Mouse (Mus musculus) spleen, postnatal 10 days (tissue): Measurements from ENCODE around the gene Krtap5-4.
A peak's percentile ranks its signal among the peaks of the same experiment; 100 is the strongest.
"Not testable (repeated sequence)": the region's sequence is repeated elsewhere in the genome, so short reads cannot be mapped to it uniquely, and the experiment has no call there.

Experiments
- DNase-seq, 2 experiments: peaks; one replicate each; pipeline ENCODE4 v3.0.0; 2021 to 2022; ENCODE audit warnings: low spot score in 2 of 2

The Krtap5-4 gene

GRCm38 (mm10) chr7:142303249-142303648 lies at the start of gene Krtap5-4:
TSS of gene Krtap5-4 (plus strand) at chr7:142303549.
- DNase-seq = no peak

- DNase-seq = peak in 1 of 2 experiments; percentile 42
Observed at GRCm38 (mm10) chr7:142255517-142255916, 47.8 kb upstream of the Krtap5-4 start.

- not testable (repeated sequence) for DNase-seq
Observed at GRCm38 (mm10) chr7:142258254-142258653, 45.1 kb upstream of the Krtap5-4 start, which contains the start of gene Gm2431. TSS of gene Gm2431 (minus strand) at chr7:142258354.

DNA sequence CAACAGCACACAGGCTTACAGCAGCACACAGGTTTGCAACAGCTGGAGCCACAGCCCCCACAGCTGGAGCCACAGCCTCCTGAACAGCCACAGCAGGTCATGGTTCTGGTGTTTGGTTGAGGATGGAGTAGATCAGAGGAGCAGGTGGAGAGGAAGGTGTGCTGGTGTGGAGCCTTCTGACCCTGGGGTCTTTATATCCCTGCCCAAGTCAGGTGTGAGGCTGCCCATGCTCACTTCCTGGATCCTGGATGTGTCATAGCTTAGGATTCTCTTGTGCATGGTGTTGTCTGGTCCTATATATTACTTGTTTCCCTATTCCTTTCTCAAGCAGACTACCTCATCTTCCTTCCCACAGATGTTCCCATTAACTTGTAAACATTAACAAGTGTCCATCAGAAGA lies 29.1 kb upstream of the Krtap5-4 start, which contains the start of gene Gm4559:
Gm4559 (minus strand) TSS at position 101 of the 400 bp plus-strand sequence.
- DNase-seq = not testable (repeated sequence)

DNA sequence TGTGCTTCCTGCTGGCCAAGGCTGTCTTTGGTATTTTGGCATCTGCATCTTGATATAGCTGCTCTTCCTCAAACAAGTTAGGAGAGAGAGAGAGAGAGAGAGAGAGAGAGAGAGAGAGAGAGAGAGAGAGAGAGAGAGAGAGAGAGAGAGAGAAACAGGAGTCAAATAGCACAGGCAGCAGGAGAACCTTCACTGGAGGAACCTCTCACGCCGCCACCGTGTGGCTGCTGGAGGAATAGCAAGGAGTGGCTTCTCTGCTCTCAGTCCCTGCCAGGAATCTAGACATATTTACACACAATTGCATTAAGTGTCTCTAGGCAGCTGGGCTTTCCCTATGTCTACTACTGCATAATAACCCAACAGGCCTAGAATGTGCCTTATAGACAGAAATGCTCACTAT lies 25.2 kb upstream of the Krtap5-4 start:
- peak; percentile 23 to 78 for DNase-seq

GRCm38 (mm10) chr7:142279291-142279690 lies 24.1 kb upstream of the Krtap5-4 start:
- DNase-seq = not testable (repeated sequence)

DNA sequence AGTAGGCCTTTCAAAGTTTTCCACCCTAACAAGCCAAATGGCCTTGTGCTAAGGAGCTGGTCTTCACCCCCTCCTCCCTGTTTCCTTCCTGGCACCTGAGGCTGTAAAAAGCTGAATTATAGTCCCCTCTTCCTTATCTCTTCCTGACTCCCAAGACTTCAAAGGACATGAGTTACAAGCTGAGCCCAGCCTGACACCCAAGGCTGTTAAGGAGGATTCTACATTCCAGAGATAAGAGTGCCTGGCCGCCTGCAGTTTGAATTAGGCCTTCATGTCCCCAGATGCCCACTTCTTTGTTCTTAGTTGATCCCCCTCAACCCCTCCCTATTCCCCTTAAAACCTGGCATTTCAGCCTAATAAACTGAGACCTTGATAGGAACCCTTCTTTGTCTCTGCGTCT lies 20.5 kb upstream of the Krtap5-4 start:
- DNase-seq = not testable (repeated sequence)

- peak; percentile 29 to 67 for DNase-seq
Observed at GRCm38 (mm10) chr7:142284023-142284591, 19.2 kb upstream of the Krtap5-4 start.

DNA sequence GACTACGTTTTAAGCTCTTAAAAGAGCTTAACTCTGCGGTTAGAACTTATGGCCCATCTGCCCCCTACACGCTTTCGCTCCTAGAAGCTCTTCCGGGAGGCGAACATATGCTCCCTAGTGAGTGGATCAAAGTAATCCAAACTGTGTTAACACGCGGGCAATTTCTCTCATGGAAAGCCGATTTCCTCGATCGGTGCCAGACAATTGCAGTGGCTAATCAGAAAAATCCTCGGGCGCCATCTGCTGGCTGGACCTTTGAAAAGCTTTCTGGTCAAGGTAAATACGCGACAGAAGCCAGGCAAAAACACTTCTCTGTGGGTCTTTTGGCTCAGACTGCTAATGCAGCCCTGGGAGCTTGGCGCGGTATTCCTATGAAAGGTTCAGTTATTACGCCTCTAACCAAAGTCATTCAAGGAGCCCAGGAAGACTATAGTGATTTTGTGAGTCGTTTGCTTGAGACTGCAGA lies 18.7 kb upstream of the Krtap5-4 start:
- DNase-seq = peak; percentile 79 to 92

- DNase-seq = no peak
Observed at GRCm38 (mm10) chr7:142285130-142285835, 18.1 kb upstream of the Krtap5-4 start.

DNA sequence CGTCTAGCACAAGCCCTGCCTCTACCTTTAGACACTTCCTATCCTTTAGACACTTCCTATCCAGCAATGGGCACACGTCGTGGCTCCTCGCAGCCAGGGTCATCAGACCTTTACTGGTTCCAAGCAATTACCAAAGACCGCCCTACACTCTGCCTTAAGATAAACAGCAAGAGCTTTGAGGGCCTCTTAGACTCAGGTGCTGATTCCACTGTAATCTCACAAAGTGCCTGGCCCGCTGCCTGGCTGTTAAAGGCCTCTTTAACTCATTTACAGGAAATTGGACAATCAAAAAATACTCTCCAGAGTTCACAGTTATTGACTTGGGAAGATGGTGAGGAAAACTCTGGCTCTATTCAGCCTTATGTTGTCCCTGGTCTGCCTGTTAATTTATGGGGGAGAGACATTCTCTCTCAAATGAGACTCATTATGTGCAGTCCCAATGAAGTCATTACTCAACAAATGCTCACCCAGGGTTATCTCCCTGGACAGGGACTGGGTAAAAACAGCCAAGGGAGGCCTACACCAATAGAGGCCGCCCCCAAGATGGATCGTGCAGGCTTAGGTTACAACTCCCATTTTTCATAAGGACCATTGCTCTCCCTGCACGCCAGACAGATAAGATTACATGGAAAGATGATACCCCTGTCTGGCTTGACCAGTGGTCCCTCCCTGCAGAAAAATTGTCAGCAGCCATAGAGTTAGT lies 17.3 kb upstream of the Krtap5-4 start:
- DNase-seq = not testable (repeated sequence)

GRCm38 (mm10) chr7:142293851-142294250 lies 9.5 kb upstream of the Krtap5-4 start:
- DNase-seq = peak in 1 of 2 experiments; percentile 44

GRCm38 (mm10) chr7:142295418-142295817 lies 7.9 kb upstream of the Krtap5-4 start:
- DNase-seq = no peak

GRCm38 (mm10) chr7:142296108-142296507 lies 7.2 kb upstream of the Krtap5-4 start:
- DNase-seq = not testable (repeated sequence)

DNA sequence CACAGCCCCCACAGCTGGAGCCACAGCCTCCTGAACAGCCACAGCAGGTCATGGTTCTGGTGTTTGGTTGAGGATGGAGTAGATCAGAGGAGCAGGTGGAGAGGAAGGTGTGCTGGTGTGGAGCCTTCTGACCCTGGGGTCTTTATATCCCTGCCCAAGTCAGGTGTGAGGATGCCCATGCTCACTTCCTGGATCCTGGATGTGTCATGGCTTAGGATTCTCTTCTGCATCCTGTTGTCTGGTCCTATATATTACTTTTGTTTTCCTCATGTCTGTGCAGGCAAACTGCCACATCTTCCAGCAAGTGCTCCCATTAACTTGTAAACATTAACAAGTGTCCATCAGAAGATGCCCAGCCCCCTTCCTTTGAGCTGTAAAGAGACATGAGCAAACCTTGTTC lies 6.3 kb upstream of the Krtap5-4 start, which contains the start of gene Krtap5-1:
Krtap5-1 (minus strand) TSS at position 101 of the 400 bp plus-strand sequence.
- not testable (repeated sequence) for DNase-seq

GRCm38 (mm10) chr7:142303929-142304328 lies 580 bp downstream of the Krtap5-4 start:
- not testable (repeated sequence) for DNase-seq

- no peak for DNase-seq
Observed at GRCm38 (mm10) chr7:142314600-142315285, 11.4 kb downstream of the Krtap5-4 start.

GRCm38 (mm10) chr7:142316558-142316957 lies 13.2 kb downstream of the Krtap5-4 start:
- peak in 1 of 2 experiments; percentile 43 for DNase-seq

GRCm38 (mm10) chr7:142317216-142317615 lies 13.9 kb downstream of the Krtap5-4 start:
- no peak for DNase-seq

DNA sequence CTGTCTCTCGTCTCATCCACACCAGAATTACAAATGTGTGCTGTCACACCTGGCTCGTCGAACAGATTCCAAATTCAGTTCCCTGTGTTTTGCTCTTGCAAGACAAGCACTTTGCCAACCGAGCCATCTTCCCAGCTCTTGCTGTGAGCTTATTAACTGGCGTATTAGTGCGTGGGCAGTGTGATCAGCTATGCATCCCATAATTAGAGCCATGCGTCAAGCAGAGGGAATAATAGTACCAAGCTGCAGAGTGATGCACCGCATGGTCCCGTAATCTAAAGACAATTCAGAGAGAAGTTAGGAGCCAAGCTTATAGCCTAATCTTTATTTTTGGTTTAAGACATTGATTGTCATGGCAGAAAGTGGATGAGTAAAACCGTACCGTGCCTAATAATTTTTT lies 15.8 kb downstream of the Krtap5-4 start:
- DNase-seq = no peak

DNA sequence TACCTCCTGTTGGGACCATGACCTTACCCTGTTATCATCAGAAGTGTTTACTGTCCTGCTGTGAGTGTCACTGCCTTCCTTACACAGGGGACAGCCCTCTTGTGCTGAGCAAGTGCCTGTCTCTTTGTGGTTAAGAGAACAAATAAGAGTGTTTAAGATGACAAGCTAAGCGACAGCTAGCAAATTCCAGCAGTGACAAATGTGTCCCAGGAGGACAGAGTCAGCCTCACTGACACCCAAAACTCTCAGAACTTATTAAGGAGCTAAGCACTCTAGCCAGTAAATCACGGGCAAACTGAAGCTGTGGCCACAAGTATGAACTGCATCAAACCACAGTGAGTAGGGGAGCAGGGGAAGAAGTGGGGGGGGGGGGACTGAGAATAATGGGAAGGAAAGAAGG lies 17.6 kb downstream of the Krtap5-4 start:
- no peak for DNase-seq
